Mouse (Mus musculus) C2C12 (cell line): ENCODE data around the gene Ache. TPM values are rescaled to one million over a fixed set of nuclear protein-coding genes. Genes with fewer than 3 reads are reported as not detected.

Source experiments
- H3K27me3 ChIP-seq: one replicate; pipeline ENCODE4 v1.6.1; 2011; ENCODE audit not compliant: control insufficient read depth, insufficient read depth, insufficient read length
- H3K36me3 ChIP-seq: one replicate; pipeline ENCODE4 v1.6.1; 2011; ENCODE audit not compliant: control insufficient read depth, insufficient read depth
- H3K4me3 ChIP-seq: one replicate; pipeline ENCODE4 v1.5.1; 2011; ENCODE audit warnings: mild to moderate bottlenecking, control low read depth; ENCODE audit not compliant: poor library complexity, insufficient read depth, severe bottlenecking
- H3K79me2 ChIP-seq: one replicate; pipeline ENCODE4 v1.6.1; 2011; ENCODE audit not compliant: control insufficient read depth, insufficient read depth
- H3K79me3 ChIP-seq: one replicate; pipeline ENCODE4 v1.6.1; 2011; ENCODE audit warnings: low read depth, control low read depth
- H3ac ChIP-seq: one replicate; pipeline ENCODE3; 2011; ENCODE audit warnings: low read depth; ENCODE audit not compliant: control insufficient read depth, insufficient read length
- CEBPB ChIP-seq: IDR thresholded peaks from one replicate; pipeline ENCODE4 v1.6.1; 2011; ENCODE audit warnings: low read depth, mild to moderate bottlenecking, control low read depth, moderate library complexity
- CTCF ChIP-seq: IDR thresholded peaks from one replicate; pipeline ENCODE4 v1.5.1; 2011; ENCODE audit not compliant: control insufficient read depth, insufficient read depth, insufficient read length
- FOSL1 ChIP-seq: IDR thresholded peaks from one replicate; pipeline ENCODE4 v1.8.0; 2011; ENCODE audit warnings: mild to moderate bottlenecking, low read length; ENCODE audit not compliant: poor library complexity, insufficient read depth, severe bottlenecking
- MAX ChIP-seq: IDR thresholded peaks from one replicate; pipeline ENCODE4 v1.6.1; 2011; ENCODE audit warnings: mild to moderate bottlenecking, control low read depth
- MYOD1 ChIP-seq: IDR thresholded peaks from one replicate; pipeline ENCODE4 v1.6.1; 2011; ENCODE audit warnings: low read depth; ENCODE audit not compliant: control insufficient read depth, insufficient read length
- MYOG ChIP-seq: IDR thresholded peaks from one replicate; pipeline ENCODE4 v1.6.1; 2011; ENCODE audit not compliant: control insufficient read depth, insufficient read length; ENCODE audit errors: extremely low read depth
- USF1 ChIP-seq: IDR thresholded peaks from one replicate; pipeline ENCODE4 v1.6.1; 2011; ENCODE audit warnings: low read depth, mild to moderate bottlenecking, control low read depth, moderate library complexity
- polyA plus RNA-seq: library from polyadenylated mRNA; unstranded; fragments of >200 nt; fragmentation: generic; extraction: Trizol; gene quantifications from one replicate; pipeline ENCODE4 v1.2.1, GENCODE M21; 2012; ENCODE audit warnings: missing spikeins

Gene Ache
- polyA plus RNA-seq, 1 experiment, result 0.06 TPM

DNA sequence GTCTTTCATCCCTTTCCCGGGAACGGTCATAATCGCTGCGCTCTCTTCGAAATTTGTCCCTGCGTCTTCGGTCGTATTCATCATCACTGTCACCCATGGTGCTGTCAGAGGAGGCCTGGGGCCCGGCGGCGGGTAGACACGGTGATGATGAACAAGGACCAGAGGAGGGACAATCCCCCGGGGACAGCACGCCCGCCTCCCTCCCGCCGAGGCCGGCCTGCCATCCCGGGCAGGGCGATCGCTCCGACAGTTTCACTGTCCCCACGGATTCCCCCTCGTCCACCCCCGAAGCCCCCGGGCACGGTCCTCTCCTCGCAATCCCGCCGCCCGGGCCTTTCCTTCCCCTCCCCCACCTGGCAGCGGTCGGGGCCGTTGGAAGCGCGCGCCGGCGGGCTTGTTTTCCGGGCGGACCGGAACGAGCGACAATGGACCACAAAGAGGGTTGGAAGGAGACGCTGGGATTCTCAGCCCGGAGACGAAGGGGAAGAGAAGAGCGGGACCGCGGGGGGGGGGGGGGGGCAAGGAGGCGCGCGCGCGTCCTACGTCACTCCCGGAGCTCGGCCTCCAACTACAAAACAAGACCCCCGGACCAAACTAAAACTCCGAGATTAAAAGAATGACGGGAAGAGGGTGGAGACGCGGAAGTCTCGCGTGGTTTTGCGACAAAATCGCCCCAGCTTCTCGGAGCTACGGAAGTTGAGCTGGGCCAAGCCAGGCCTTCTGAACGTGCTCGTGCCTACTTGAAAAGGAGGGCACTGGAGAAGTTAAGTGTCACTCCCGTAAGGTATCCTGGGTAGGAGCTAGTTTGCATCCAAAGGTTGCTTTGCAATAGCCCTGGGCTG is 20.0 kb downstream of the Ache start, which contains the start of gene Srrt:
Gene Srrt, minus strand, starts transcription at position 604 of the 842 bp plus-strand sequence.
- TF ChIP-seq CEBPB (no peak), MAX (peak; percentile 84)
- H3K36me3 ChIP-seq, result peaks cover 66% of the 10 kb centered on the region
- H3K4me3 ChIP-seq, result peak within 1 kb of the TSS; percentile 80
- H3K27me3 ChIP-seq, result no peaks in the 10 kb centered on the region
- peaks cover 56% of the 10 kb centered on the region for H3K79me3 ChIP-seq
- peaks cover 87% of the 10 kb centered on the region for H3K79me2 ChIP-seq
- H3ac ChIP-seq, result peak within 1 kb of the TSS; percentile 93

DNA sequence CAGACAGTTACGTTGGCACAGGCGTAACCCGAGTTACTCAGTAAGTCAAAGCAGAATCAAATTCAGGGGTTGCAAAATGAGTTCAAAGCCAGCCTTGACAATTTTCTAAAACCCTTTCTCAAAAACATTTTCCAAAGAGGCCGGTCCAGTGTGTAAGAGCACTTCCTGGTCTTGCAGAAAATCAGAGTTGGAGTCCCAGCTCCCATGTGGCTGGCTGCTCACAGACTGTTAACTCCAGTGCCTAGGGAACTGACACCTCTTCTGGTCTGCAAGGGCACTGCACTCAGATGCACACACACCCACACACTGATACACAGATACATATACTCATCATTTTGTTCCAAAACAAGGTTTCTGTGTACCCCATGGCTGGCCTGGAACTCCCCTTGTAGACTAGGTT is 21.0 kb downstream of the Ache start:
- Histone ChIP-seq H3K79me2 (peaks cover 87% of the 10 kb centered on the region), H3K4me3 (peak overlapping the region; percentile 80), H3K27me3 (no peaks in the 10 kb centered on the region), H3K79me3 (peaks cover 57% of the 10 kb centered on the region), H3K36me3 (peaks cover 56% of the 10 kb centered on the region), H3ac (no peak overlapping the region)
- no peak for TF ChIP-seq MYOD1
- no peak for TF ChIP-seq MAX
- no peak for TF ChIP-seq FOSL1
- no peak for TF ChIP-seq CEBPB
- no peak for TF ChIP-seq USF1
- TF ChIP-seq CTCF, result no peak
- TF ChIP-seq MYOG, result no peak

DNA sequence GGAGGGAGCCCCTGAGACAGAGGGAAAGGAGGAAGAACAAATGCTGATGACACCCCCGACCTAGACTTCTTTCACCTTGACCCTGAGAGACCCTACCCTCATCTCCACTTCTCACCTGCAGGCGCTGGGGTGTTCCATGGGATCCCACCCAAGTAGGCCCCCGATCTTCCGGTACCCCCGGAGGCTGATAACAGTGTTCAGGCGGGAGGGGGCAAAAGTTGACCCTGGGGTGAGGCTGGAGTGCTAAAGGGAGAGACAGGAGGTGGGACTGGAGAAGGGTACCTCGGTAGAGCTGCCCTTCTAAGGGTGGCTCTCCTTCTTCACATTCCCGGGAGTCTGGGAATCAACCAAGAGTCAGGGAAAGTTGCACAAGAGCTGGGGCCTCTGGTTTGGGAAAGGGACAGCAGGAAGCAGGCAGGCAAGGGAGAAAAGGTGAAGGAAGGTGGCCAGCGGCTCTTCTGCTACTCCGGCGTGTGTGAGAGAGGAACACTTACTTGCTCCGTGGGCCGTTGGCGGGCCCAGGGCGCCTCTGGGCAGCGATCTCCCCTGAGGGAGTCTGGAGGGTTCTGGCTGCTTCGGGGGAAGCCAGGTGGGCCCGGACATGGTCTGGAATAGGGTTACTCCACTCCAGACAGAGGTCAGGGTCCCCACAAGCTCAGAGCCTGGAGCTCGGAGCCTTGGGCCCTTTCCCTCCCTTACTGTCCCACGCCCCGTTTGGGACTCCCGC is 26.3 kb downstream of the Ache start:
- TF ChIP-seq MAX, result no peak
- no peak for TF ChIP-seq CTCF
- TF ChIP-seq CEBPB, result peak; percentile 60
- TF ChIP-seq USF1, result no peak
- Histone ChIP-seq H3K79me3 (peaks cover 24% of the 10 kb centered on the region), H3K36me3 (peaks cover 31% of the 10 kb centered on the region), H3K27me3 (no peaks in the 10 kb centered on the region), H3K79me2 (peaks cover 44% of the 10 kb centered on the region), H3ac (peak overlapping the region; percentile 83), H3K4me3 (peak overlapping the region; percentile 72)

DNA sequence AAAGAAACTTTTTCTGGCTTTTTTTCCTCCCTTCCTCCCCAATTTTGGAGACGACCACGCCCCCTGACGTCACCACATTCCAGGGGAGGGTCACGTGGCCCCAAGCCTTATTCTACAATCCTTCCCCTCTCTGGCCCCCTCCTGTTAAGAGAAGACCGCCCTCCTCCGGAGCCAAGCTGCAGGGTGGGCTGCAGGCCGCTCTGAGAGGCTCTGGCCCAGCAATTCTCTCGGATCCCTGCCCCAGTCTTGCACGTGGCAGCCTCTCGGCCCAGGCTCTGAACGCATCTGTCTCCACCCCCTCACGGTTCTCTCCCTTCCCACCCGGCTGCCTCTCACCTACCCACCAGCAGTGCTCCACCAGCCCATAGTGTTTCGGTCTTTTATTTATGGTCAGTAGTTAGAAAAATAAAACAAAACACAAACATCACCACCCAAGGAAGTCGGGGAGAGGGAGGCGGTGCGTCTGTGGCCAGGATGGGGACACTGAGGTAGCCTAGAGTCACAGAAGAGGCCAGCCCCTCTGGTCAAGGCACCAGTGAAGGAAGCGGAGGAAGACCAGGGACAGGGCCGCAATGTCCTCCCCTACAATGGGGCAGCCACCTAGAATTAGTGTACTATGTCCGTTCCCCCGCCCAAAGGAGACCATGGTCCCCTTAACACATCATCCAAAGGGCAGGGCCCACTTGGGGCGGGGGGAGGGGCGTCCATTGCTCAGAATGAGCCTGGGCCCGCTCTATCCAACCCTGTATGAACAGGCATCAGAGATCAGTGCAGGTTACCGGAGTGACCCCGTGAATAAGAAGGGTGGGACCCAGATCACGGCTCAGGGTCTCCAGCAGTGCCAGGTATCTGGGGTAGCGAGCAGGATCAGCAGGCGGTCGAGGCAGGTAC is 27.1 kb downstream of the Ache start, which contains the start of gene Trip6:
Gene Trip6, minus strand, starts transcription at position 212 of the 891 bp plus-strand sequence.
- H3K79me2 ChIP-seq, result peaks cover 38% of the 10 kb centered on the region

DNA sequence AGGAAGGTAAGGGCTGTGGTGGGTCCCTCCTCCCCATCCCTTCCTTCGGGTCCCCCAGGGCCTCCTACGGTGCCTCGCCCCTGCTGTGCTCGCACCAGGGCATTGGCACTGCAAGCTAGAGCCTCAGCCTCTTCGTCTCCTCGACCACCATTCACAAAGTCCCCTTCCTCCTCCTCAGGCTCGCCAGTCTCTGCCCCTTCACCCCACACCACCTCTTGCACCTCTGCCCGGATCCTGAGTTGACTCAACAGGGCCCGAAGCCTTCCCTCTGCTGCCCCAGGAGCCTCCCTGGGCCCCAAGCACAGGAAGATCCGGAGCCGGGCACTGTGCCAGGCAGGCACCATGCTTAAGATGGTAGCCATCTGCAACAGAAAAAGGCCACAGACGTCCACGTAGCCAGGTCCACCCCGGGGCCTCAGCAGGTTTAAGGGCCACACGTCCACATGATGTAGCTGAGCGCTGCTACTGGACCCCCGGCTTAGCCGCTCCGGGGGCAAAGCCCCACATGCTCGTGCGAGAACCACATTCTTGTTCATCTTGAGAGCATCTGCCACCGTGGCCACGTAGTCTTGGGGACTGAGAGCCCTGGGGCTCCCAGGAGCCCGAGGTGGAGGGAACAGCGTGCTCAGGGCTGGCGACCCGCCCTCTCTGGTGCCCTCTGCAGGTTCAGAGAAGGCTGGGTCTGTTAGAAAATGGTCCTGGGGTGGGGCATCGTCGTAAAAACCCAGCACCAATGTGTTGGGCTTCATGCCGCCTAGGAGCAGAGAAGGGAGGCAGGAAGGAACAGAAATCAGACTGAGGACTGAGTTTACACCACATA is 28.0 kb downstream of the Ache start:
- H3ac ChIP-seq, result no peak overlapping the region
- peaks cover 15% of the 10 kb centered on the region for H3K36me3 ChIP-seq
- H3K4me3 ChIP-seq, result no peak overlapping the region
- H3K79me2 ChIP-seq, result peaks cover 30% of the 10 kb centered on the region
- H3K27me3 ChIP-seq, result no peaks in the 10 kb centered on the region
- TF ChIP-seq MYOG (no peak), CTCF (peak; percentile 7)
- peaks cover 24% of the 10 kb centered on the region for H3K79me3 ChIP-seq

More for the DNA sequence above, 27.1 kb downstream of the Ache start, which contains the start of gene Trip6:
- Histone ChIP-seq H3ac (peak within 1 kb of the TSS; percentile 83), H3K36me3 (peaks cover 23% of the 10 kb centered on the region), H3K79me3 (peaks cover 24% of the 10 kb centered on the region), H3K4me3 (peak within 1 kb of the TSS; percentile 72), H3K27me3 (no peaks in the 10 kb centered on the region)
- TF ChIP-seq FOSL1 (no peak), MYOD1 (no peak), MAX (no peak), USF1 (peak; percentile 98), MYOG (no peak), CEBPB (no peak), CTCF (no peak)
